Mouse (Mus musculus): ENCODE results near the gene Slc24a4.

DNA sequence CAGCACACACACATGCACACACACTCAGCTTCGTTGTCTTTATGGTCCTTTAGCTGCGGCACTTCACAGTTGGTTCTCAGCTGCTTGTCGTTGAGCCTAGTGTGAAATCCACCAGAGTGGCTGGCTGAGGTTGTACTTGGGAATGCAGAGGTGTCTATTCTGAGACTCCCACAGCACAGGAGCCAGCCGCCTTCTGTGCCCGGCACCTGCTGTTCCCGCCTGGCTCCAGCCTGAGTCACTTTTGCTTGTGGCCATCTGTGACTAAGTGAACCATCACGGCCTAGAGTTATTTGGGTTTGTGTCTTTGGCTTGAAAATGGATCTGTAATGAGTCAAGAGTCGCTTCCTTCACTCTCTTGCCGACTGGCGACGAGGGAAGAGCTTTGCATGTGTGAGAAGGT lies 62.3 kb downstream of the Slc24a4 start:
- TF ChIP-seq POLR2A (IDR thresholded peaks at IDR 0.05; ENCODE audit: borderline replicate concordance, low read depth, low read length) = no peak
- TF ChIP-seq CTCF (IDR thresholded peaks at IDR 0.05; ENCODE audit: low read depth, low read length) = no peak
